Mouse (Mus musculus) retina, postnatal 7 days (tissue): ENCODE results near the gene Prr15l.

ENCODE experiments used
- DNase-seq: peaks from one replicate; pipeline ENCODE4 v3.0.0-alpha.2; 2012; ENCODE audit warnings: low read depth, low spot score

The Prr15l gene

DNA sequence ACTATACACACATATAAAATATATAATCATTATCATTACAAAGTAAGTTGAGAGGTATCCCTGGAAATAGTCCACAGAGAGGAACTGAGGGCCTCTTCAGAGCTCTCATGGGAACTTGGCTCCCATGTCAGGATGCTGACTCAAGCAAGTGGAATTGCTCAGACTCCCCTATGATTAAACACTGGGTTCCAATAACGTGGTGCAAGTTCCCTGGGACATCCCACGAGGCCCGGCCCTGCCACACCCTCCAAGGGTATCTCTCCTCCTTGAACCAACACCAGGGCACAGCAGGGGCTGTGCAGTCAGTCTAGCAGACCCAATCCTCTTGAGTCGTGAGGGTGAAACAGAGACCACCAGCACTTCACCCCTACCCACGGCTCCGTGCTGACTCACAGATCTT lies 8.9 kb upstream of the Prr15l start:
- DNase-seq, result no peak

DNA sequence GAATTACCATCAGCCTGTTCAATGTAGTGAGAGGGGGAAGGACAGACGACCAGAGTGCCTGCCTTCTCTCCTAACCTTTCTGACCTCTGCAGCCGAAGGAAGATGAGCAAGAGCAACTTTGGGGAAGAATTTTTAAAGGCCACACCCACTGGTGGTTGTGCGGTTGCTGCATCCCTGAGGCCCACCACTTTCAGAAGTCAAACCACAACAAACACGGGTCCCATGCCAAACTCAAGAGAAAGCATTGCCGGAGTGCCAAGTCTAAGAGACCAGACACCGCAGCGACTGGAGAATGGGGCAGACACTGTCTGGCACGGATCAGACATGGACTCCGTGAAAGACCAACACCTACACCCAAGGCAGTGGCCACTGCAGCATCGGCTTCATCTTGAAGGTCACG lies 3.0 kb upstream of the Prr15l start:
- DNase-seq, result no peak

DNA sequence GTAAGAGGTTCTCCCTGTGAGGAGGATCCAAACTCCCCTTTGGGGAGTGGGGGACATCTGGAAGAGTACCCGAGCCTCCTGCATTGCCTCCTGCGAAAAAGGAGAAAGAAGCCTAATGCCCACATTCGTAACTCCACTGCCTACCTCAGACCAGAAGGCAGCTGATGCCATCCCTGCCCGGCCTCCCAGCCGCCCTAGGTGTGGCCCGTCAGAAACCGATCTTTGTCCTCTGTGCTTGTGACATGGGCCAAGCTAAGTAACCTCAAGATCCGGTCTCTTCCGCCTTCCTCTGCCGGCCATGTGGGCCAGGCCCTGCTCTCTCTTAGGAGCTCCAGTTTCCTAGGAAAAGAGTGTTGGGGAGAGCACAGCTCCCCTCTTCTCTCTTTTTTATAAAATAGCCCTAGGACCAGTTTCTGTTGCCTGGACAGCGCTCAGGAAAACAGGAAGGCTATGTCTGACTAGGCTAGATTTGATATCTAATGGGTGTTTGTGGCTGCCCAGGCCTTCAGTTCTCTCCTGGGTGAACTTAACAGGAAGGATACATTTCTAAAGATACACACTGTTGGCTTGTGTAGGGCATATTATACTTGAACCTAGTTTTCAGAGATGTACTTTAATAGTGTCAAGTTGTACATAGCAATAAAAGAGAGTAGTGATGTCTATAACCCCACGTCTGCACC lies 2.3 kb upstream of the Prr15l start:
- DNase-seq, result no peak

DNA sequence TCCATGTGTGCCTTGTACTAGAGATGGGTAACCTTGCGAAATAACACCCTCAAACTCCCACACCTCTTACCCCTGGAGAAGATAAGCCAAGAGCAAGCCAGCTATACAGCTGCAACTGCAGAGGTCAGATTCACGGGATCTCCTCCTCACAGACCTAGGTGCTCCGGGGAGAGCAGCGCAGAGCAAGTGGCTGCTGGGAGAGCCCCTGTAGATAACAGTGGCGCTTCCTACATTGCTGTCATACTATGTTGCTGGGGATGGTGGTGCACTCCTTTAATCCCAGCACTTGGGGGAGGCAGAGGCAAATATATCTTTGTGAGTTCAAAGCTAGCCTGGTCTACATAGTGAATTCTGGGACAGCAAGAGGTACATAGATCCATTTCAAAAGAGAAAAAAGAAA lies 1.3 kb upstream of the Prr15l start:
- DNase-seq, result no peak

DNA sequence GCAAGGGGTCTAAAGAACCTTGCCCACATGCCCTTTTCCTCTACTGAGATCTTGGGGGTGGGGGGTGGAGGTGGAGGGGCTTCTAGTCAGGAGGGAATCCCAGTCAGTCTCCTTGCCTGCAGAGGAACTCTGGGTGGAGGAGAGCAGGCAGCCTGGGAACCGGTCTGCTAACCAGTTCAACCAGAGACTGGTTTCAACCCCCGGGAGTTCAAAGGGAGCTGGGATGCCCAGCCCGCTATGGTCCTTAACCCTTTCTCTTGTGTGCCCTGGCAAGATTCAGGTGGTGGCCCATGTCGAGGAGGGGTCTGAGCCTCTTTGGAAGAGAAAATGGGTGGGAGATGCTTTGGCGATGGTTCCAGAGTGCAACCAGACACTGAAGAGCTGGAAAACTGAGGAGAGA lies 787 bp downstream of the Prr15l start:
- no peak for DNase-seq

DNA sequence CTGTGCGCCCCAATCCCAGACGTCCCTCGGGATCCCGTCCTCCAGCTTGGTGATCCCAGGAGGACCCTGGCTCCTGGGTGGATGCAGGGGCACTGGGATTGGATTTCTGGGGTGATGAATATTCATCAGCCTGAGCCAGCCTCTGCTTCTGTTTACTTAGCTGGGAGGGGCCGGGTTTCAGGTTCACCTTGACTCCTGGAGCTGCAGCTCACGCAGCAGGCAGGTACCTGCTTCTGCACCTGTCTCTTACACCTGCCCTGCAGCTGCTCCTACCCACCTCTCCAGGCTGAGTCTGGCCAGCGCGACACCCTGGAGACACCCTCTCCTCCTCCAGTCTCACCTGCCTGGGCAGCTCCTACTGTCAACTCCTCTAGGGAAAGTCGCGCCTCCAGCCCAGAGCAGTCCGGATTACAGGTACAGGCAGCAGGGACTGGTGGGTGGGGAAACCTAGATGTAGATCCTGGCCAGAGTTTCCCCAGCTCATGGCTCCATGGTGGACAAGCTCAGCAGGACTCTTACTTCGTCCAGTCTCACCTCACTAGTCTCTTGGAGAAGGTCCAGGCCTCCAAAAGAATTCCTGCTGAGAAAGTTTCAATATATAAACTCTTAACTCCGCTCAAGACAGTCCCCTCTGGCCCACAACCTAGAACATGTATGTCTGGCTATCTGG lies 1.3 kb downstream of the Prr15l start:
- no peak for DNase-seq

DNA sequence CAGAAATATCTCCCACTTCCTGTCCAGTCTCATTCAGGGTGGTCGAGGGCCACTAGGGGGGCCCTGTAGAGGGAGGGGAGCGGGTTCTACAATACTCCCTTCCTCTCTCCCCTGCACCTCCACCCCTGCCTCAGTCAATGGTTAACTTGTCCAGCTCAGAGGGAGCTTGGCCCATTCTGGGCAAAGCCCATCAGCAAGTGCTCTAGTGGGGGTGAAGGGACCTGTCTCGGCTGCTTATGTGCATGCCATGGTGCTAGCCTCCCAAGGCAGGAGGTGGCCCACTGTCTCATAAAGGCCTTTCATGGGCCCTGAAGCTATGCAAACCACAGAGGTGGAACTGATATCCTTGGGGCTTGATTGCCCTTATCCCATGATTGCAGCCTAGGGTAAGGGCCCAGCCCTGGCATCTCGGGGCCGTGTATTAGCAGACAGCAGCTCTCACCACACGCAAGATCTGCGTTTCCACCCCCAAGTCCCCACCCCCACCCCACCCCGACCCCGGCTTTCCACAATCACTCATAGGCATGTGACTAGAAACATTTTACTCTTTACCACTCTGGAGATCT lies 1.9 kb downstream of the Prr15l start:
- DNase-seq, result no peak

DNA sequence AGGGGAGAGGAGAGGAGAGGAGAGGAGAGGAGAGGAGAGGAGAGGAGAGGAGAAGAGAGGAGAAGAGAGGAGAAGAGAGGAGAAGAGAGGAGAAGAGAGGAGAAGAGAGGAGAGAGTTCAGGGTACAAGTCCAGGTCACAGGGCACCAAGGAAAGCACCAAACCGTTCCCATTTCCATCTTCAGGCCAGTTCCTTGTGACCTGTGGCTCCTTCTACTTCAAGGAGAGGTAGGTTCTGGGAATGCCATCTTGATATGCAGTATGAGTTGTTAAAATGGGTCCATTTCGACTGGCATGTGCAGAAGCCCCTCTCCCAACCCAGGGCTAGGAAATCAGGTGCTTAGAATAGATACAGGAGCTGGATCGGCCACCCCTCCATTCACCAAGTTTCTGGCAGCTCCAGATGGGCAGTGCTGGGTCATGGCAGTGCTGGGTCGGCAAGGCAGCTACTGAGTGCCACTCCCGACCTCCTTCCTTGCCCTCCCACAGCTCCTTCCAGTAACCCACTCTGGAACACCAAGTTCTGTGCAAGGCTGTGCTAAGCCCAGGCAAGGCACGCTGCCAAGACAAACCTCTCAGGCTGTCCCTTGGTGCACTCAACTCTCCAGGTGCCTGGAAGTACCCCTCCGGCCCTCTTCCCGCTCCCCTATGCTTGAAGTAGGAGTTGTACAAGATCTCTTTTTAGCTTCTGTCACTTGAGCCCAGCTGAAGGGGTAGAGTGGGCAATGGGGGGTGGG lies 3.6 kb downstream of the Prr15l start:
- DNase-seq, result no peak

DNA sequence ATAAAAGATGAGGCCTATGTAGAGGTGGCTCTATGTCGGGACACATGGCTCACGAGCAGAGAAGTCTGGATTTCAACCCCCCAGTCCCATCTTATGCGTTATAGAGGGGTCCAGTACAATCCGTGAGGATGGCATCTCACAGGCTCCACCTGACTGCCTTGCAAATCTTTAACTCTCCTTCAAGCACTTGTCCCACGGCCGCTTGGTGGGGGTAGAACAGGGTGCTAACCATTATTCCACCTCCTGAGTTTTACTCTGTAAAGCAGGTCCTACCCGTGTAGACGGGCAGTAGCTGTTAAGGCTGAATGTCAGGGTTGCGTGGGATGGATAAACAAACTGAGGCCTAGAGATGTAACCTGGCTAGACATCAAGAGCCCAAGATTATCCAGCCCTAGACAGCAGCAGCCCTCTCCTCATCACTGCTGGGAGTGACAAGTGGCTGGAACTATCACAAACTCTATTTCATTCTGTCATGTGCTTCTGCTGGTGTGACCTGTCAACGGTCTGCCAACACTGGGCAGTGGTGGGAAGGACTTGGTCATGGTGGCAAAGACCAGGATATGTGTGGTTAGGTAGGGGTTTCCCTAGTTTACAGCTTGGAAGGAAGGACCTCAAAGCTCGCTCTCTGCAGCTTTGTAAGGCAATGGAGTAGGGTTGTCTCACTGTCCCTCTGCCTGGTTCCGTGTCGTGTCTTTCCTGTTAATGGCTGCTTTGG lies 5.8 kb downstream of the Prr15l start:
- no peak for DNase-seq

DNA sequence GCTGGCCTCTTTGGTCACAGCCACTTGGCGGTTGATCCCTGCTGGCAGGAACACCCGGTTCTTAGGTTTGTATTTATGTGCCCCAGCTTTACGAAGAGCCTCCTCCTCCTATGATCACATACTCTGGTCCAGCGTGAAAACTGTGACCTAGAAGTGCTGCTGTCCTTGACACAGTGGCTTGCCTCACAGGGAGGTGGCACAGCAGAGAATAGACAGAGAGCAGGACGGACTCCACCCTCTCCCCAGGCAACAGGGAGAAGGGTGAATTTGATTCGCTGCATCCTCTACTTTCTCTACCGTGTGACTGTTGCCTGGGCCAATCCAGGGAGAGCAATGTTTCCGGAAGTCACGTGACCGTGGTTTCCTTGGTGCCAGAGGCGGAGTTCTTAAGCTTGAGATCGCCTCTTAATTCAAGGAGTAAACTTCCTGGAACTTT lies 7.0 kb downstream of the Prr15l start:
- DNase-seq, result peak; percentile 25

DNA sequence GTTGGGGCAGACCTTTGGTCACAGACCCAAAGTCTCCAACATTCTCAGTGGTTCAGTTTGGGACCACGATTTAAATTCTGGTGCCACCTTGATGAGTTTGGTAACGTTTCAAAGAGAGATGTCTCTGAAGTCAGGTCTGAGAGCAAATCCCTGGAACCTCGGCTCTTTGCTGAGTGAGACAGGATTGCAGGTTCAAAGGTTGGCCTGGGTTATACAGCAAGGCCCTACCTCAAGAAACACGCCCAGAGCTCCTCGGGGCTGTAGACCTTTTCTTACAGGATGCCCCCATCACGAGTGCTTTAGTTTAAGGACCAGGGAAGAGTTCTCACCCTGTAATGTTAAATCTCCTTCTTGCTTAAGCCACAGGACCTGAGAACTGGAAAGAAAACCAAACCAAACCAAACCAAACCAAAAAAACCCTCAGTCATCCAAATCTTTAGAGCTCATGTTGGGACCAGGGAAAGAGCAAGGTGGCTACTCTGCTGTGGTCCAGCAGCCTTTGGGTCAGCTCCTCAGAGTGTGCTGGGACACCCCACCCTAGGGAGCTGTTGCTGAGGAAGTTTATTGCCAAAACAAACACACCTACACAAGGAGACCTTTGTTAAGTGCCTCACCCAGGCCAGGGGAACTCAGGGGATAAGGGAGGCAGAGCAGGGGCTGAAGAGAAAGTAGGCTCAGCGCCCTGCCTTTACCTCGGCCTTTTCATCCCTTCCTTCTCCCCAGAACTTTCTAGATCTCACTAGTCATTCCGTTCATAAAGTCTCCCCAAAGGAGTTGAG lies 8.2 kb downstream of the Prr15l start:
- no peak for DNase-seq

DNA sequence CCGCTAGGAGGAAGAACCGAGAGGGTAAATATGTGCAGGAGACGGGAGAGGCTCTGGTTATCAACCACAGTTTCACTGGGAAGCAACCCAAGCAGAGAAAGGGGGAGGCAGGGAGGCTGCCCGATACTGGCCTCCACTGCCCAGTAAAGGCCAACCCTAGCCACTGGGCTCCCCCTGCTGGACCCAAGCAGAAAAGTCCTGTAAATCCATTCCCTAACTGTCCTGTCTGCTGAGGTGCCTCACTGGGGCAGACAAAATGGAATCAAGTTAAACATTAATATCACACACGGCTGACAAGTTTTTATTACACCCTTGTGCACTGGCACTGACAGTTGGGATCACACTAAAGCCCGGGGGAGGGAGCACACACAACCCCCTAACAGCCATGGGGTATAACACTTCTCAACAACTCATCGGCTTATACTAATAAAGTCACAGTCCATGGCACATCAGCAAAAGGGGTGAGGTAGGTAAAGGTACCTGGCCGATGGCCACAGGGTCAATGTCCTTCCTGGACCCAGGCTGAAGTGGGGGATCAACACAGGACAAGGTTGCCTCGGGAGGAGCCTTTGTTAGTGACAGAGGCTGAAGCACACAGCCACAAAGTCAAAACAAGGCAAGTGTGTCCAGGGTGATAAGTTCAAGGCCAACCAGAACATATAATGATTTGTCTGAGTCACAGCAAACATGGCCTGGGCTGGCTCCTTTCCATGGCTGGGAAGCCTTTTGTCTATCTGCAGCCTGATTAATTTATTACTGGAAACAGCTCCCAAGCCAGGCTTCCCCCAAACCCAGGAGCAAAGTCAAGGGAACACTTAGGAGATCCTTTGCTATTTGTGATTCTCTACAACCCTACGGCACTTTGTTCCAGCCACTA lies 9.9 kb downstream of the Prr15l start:
- no peak for DNase-seq

DNA sequence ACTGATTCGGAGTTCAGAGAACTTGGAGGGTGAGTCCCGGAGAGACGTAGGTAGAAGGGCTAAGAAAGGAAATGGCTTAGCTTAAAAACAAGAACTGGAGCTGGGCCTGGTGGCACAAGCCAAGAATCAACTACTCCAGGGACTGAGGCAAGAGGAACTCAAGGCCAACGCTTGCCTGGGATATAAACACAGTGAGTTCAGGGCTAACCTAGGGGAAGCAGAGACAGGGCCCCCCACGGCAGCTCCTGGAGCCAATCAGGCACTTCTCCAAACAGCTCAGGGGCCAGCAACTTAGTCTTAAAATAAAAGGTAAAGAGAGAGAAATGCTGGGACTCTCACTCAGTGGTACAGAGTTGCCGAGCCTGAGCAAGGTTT lies 10.5 kb downstream of the Prr15l start:
- no peak for DNase-seq

DNA sequence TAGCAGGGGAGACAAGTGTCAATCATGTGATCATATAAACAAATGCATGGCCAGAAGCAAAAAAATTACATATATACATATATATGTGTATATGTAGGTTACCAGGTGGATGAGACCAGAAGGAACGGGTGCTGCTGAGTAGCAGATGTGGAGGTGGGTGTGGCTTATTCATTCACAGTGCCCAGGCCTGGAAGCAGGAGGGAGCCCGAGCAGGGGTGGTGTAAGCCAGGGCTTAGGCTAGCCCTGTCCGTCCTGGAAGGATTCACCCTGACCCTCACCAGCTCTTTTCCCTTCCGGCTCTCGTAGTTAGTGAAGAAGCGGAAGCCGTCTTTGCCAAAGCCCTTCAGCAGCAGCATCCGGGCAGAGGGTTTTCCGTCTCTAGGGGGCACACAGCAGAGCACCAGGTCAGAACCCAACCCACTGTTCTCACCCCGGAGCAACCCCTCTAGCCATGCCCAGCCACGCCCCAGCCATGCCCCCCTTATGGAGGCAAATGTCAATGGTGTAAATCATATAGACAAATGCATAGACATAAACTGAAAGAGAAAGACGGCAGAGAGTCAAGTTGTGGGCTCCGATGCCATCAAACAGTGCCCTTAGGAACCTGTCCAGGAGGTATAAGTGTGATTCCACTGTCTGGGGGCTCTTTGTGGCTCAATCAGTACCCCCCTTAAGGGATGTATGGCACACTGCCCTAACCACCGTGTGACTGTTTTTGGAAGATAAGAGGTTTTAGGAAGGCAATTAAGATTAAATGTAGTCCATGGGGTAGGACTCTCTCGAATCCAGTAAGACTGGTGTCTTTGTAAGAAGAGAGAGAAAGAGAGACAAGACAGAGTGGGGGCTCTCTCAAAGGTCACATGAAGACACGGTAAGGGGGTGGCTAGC lies 12.9 kb downstream of the Prr15l start:
- DNase-seq, result no peak

DNA sequence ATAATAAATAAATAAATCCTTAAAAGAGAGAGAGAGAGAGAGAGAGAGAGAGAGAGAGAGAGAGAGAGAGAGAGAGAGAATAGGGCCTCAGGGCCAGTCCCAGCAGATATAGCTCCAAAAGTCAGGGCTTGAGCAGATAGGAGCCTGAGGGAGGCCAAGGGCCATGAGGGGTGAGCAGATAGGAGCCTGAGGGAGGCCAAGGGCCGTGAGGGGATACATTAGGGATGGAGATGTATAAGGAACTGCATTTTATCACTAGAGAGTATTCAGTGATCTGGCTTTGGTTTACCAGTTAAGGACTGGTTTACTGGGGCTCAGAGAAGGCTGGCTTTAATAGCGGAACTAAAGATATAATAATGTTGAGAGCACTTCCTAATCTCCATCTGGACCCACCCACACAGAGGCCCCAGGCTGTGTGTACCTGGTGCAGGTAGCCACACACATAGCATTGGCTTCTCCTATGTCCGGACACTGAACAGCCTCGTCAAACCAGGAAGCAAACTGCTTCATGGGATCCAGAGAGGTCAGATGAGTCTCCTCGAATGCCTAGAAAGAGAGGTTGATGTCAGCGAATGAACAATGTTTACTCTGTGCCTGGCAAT lies 14.2 kb downstream of the Prr15l start:
- no peak for DNase-seq

DNA sequence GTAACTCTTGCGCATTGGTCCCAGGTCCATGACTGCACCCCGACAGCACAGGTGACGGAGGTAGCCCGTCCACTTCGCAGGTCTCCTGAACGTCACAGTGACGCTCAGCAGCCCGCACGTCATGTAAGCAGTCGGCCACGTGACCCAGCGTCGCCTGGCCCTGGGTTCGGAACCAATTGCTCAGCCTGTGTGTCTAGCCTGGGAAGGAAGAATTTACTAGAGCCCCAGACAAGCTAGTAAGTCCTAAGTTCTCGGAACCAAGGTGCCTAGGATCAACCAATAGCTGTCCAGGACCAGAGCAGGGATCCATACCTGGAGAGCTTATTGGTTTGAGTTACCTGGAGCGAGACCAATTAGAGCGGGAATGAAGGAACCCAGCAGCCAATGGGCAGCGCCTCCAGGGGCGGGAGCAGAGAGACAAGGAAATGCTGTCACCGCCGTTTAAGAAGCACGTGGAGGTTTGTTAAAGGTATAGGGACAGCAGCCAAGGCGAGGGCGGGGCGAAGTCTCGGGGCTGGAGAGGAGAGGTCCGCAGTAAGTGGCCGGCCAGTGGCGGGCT lies 15.9 kb downstream of the Prr15l start, which contains the start of gene Pnpo:
Pnpo (minus strand) TSS at position 241 of the 559 bp plus-strand sequence.
- DNase-seq, result peak; percentile 87

DNA sequence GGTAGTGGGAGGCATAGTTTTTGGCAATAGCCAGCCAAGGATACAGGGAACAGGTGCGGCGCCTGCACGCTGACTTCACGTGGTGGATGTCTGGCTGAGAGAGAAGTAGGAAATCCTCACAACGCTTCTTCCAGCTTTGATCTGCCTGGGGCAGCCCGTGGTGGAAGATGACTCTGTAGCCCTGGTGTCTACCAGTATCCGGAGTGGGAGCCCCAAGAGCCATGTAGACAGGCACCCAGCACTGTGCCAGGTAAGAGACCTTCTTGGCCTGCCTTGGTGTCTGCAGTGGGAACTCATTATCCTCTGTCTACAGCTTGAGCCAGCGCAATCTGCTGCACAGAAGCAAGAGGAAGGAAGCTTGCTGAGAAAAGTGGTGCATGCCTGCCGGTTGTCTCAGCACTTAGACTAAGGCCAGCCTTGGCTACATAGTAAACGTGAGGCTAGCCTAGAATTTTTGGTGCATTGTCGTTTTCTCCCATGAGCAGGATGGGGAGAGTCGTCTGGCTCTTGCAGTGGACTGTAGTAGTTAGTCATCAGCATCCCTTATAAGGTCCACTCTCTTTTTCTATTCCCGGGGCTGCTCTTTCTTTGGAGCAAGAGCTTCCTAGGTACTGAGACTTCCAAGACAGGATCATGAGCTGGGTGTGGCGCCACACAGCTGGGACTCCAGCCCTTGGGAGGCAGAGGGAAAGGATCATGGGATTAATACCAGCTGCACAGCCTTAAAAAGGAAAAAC lies 17.1 kb downstream of the Prr15l start:
- DNase-seq, result no peak

DNA sequence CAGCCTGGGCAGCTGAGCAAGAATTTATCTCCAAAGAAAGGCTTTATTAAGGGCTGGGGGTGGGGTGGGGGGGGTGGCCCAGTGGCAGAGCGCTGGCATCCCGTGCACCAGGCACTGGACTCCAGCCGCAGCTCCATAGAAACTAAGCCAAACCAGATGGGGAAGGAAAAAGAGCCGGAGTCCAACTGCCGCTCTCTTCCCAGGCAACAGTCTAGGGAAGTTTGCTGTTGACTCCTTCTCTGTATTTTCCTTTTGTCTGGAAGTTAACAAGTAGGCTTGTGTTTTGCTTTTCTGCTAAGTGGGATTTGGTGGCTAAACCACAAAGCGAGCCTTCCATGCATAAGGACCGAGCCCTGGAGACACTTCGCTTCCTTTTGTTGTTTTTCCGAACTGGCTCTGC lies 18.6 kb downstream of the Prr15l start:
- DNase-seq, result no peak
